Mouse (Mus musculus): ENCODE data around the gene 3110070M22Rik.
"Not testable (repeated sequence)": the region's sequence is repeated elsewhere in the genome, so short reads cannot be mapped to it uniquely, and the experiment has no call there.

The 3110070M22Rik gene

DNA sequence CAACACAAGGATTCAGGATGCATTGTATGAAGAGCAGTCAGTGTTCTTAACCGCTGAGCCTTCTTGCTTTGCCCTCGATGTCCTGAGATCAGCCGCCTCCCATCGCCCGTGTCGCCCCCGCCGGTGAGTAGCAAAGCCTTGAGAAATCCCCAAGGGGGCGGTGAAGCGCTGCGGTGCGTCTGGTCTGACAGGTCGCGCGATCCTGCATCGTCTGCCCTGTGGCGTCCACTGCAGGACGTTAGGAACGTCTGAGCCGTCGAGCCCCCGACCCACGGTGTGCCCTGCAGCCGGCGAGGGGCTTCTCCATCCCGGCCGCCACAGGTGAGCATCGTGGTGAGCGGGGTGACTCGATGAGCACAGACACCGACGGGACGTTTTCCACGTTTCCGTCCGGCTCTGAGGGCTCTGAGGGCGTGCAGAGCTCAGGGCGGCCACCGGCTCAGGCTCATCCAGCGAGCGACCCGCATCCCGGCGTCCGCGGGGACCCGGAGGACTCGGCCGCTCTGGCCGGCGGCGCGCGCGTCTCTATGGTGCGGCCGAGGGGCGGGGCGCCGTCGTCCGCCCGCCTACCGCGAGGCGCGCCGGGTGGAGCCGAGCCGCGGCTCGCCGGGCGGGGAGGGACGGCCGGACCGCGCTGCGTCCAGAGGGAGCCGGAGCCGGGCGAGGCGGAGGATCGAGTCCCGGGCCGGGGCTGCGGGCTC is at the start of gene 3110070M22Rik, which contains the start of gene Tmem267:
3110070M22Rik (minus strand) TSS at position 504 of the 701 bp plus-strand sequence.
Tmem267 (plus strand) TSS at position 160 of the 701 bp plus-strand sequence.
- peak; percentile 84 to 98 for DNase-seq

DNA sequence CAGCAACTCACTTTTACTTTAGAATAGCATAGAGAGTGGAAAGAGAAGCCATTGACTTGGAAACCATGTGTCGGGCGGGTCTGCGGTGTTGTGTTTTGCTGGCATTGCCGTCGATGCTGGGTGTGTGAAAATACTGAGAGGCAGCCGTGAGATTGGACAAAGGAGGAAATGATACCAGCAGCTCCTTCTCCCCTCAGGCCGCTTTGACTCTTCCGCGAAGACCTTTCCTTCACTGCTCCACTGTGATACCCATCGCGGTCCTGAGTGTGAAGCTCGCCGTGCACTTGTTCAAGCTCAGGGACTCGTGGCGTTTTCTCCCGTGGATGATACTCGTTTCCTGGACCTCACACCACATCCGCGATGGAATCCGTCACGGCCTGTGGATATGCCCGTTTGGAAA is 6.8 kb upstream of the 3110070M22Rik start:
- DNase-seq, result not testable (repeated sequence)

DNA sequence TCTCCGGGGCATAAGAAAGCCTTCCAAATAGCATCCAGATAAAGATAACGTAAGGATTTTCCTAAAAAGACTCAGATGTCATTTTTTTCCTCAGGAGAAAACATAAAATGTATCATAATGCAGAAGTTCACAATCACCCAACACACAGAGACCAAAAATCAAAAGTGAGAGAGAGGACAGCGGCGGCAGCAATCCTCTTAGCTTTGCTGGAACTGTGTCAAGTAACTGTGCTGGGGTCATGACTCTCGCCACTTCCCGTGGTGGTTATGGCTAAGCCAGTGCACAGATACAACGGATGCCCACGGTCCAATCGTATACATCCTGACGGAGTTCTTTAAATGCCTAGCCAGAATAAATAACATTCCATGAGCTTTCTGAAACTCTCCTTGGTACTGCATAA is 3.9 kb upstream of the 3110070M22Rik start:
- not testable (repeated sequence) for DNase-seq

DNA sequence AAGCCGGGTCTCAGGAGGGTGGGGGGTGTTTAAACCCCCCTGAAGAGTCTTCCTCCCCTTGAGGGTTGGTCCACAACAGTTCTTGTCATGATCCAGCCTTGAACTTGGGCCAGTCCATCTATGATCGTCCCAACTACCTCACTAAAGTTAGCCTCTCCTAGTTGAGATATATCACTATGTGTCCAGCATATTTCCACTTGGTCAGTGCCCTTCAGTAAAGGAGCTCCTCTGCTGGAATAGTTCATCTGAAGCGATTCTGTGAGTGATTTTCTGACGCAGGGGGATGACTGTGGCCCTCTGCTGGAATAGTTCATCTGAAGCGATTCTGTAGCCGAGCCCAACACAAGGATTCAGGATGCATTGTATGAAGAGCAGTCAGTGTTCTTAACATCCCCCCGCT is 829 bp downstream of the 3110070M22Rik start:
- peak; percentile 9 to 22 for DNase-seq

DNA sequence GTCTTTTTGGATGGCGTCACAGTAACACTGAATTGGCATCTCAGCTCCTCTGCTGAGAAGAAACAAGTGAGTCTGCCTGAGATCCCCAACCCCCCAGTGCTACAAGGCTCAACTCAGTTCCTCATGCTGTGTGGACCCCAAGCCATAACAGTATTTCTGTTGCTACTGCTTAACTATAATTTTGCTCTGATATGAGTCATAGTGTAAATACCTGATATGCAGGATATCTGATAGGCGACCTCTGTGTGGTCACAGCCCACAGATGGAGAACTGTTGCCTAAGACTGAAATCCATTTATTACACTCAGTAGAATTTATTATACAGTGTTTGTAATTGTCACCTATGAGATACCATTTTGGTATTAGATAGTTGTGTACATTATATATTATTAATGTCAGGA is 10.4 kb downstream of the 3110070M22Rik start:
- no peak for DNase-seq

- DNase-seq, result no peak
Measured at GRCm38 (mm10) chr13:119476631-119477030, 11.6 kb downstream of the 3110070M22Rik start.

DNA sequence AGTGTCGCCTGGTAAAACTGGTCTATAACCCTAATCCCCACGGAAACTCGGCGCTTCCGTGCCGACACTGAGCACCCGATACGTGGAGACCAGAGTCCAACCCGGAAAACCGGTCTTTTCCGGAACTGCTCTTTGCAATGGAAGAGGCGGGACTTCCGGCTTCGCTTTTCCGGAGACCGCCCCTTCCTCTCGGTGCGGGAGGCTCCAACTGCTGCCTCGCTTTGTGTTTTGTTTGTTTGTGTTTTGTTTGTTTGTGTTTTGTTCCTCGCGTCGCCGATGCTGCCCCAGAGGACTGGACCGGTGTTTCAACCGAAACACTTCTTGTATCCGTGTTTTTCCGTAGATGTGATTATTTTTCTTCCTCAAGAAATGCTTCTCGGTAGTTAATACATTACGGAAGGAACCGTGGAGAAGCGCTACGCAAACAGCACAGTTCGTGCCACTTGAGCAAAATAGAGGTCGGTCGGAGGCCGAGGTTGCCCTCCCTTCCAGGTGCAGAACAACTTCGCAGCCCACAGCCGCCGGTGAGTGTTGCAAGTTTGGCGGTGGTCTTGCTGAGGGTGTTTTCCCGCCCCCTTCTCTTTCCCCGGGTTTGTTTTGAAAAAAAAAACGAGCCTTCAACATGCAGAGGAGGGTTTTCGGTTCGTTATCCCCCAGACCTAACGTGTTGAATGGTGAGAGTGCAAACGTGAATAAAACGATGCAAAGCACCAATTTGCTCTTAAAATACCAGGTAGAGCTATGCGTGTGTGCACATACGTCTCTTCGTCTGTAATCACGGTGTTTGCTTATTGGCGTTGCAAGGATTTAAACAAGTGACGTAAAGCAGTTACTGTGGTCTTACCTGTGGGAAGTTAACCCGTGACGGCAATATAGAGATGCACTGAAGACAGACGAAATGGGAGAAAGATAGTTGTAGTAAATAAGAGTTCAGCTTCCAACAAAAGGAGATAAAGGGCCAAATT is 25.3 kb downstream of the 3110070M22Rik start, which contains the start of gene 4833420G17Rik:
4833420G17Rik (plus strand) TSS at position 173 of the 965 bp plus-strand sequence.
- peak; percentile 89 to 92 for DNase-seq

- no peak for DNase-seq
Measured at GRCm38 (mm10) chr13:119461900-119462595, 26.1 kb downstream of the 3110070M22Rik start.

DNA sequence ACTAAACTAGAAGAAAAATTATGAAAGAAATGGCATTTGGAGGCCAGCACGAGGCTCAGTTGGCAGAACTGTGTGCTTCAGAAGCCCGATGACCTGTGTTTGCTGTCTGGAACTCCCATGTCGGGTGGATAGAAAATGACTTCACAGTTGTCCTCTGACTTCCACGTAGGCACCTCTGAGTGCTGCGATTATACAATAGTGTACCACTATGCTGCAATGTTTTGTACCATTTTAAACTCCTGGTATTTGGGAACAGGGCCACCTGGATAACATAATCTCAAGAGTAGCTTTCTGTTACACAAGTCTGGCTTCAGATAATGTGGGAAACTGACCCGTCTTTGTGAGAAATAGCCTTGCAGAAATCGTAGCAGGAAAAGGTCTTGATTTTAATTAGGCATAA is 31.8 kb downstream of the 3110070M22Rik start:
- no peak for DNase-seq

GRCm38 (mm10) chr13:119455082-119455481 is 33.1 kb downstream of the 3110070M22Rik start:
- DNase-seq, result no peak

DNA sequence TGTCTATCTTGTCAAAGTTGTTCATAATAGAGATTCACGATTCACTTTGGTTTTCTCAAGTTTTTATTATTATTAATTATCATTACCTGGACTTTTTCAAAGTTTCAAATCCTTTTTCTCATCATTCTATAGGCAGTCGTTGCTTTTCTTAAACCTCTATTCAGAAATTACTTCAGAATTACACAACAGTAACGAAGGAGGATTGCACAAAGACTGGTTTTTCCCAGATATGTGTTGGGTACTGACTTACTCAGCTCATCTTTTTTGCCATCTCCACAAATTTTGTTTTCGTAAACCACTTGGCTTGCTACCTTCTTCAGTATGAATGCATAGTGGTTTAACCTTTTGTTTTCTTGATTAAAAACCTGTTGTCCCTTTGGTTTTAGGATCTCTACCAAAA is 34.6 kb downstream of the 3110070M22Rik start:
- no peak for DNase-seq

DNA sequence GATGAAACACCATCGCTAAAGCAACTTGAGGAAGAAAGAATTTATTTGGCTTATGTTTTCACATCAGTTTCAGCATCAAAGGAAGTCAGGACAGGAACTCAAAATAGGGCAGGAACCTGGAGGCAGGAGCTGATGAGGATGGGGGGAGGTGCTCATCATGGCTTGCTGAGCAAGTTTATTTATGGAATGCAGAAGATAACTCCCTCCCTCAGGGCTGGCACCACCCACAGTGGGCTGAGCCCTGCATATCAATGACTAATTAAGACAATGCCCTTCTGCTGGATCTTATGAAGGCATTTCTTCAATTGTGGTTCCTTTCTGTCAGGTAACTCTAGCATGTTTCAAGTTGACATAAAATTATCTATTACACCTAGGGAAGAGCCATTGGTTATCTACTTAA is 45.9 kb downstream of the 3110070M22Rik start:
- DNase-seq, result no peak

Data from cerebellum, adult 18-20 months (tissue).